Mouse (Mus musculus) adrenal gland, postnatal 25 days (tissue): ENCODE results near the gene Gm1043. TPM values are rescaled to one million over a fixed set of nuclear protein-coding genes. Genes with fewer than 3 reads are reported as not detected.

Experiments used
- DNase-seq: peaks from one replicate; pipeline ENCODE4 v3.0.0; 2021; ENCODE audit warnings: mixed read lengths
- total RNA-seq: library from RNA; stranded (reverse); gene quantifications from 2 replicates; pipeline ENCODE4 v1.2.3, GENCODE M21; 2021

The Gm1043 gene
- total RNA-seq, 1 experiment from 2014 or later: 0.24 TPM

- no peak for DNase-seq
Measured at GRCm38 (mm10) chr5:37117126-37117525, 32.0 kb downstream of the Gm1043 start.

GRCm38 (mm10) chr5:37118242-37118641 is 33.1 kb downstream of the Gm1043 start:
- DNase-seq: no peak

- DNase-seq: no peak
Measured at GRCm38 (mm10) chr5:37121186-37121680, 36.1 kb downstream of the Gm1043 start.

GRCm38 (mm10) chr5:37131841-37132240 is 46.7 kb downstream of the Gm1043 start:
- DNase-seq: no peak

- no peak for DNase-seq
Measured at GRCm38 (mm10) chr5:37141745-37142144, 56.6 kb downstream of the Gm1043 start.

- DNase-seq: peak; percentile 23
Measured at GRCm38 (mm10) chr5:37147536-37147935, 62.4 kb downstream of the Gm1043 start.

GRCm38 (mm10) chr5:37150650-37151049 is 65.5 kb downstream of the Gm1043 start:
- no peak for DNase-seq

GRCm38 (mm10) chr5:37154472-37154871 is 69.3 kb downstream of the Gm1043 start:
- no peak for DNase-seq

GRCm38 (mm10) chr5:37158408-37158807 is 73.2 kb downstream of the Gm1043 start:
- no peak for DNase-seq

GRCm38 (mm10) chr5:37162871-37163781 is 78.0 kb downstream of the Gm1043 start:
- peak; percentile 67 for DNase-seq

- DNase-seq: no peak
Measured at GRCm38 (mm10) chr5:37176466-37176865, 91.3 kb downstream of the Gm1043 start.

- no peak for DNase-seq
Measured at GRCm38 (mm10) chr5:37177061-37177460, 91.9 kb downstream of the Gm1043 start.

GRCm38 (mm10) chr5:37178811-37179210 is 93.6 kb downstream of the Gm1043 start:
- no peak for DNase-seq

- no peak for DNase-seq
Measured at GRCm38 (mm10) chr5:37179872-37180271, 94.7 kb downstream of the Gm1043 start.

- no peak for DNase-seq
Measured at GRCm38 (mm10) chr5:37180624-37181023, 95.5 kb downstream of the Gm1043 start.

- DNase-seq: no peak
Measured at GRCm38 (mm10) chr5:37184605-37185004, 99.4 kb downstream of the Gm1043 start.

GRCm38 (mm10) chr5:37190378-37190777 is 105.2 kb downstream of the Gm1043 start:
- DNase-seq: no peak

- no peak for DNase-seq
Measured at GRCm38 (mm10) chr5:37196196-37196595, 111.0 kb downstream of the Gm1043 start.

- DNase-seq: no peak
Measured at GRCm38 (mm10) chr5:37196666-37197250, 111.6 kb downstream of the Gm1043 start.

- DNase-seq: no peak
Measured at GRCm38 (mm10) chr5:37197423-37197822, 112.3 kb downstream of the Gm1043 start.

GRCm38 (mm10) chr5:37198011-37198688 is 113.0 kb downstream of the Gm1043 start:
- no peak for DNase-seq

- DNase-seq: no peak
Measured at GRCm38 (mm10) chr5:37202285-37202684, 117.1 kb downstream of the Gm1043 start.

- no peak for DNase-seq
Measured at GRCm38 (mm10) chr5:37204886-37205285, 119.7 kb downstream of the Gm1043 start.
